Mouse (Mus musculus) C2C12 (cell line): ENCODE results near the gene Atp8a2.

Experiments
- CTCF ChIP-seq: IDR thresholded peaks from one replicate; pipeline ENCODE4 v1.5.1; 2011; ENCODE audit not compliant: control insufficient read depth, insufficient read depth, insufficient read length
- MAX ChIP-seq: IDR thresholded peaks from one replicate; pipeline ENCODE4 v1.6.1; 2011; ENCODE audit warnings: mild to moderate bottlenecking, control low read depth
- MYOG ChIP-seq: IDR thresholded peaks from one replicate; pipeline ENCODE4 v1.6.1; 2011; ENCODE audit not compliant: control insufficient read depth, insufficient read length; ENCODE audit errors: extremely low read depth
- USF1 ChIP-seq: IDR thresholded peaks from one replicate; pipeline ENCODE4 v1.6.1; 2011; ENCODE audit warnings: low read depth, mild to moderate bottlenecking, control low read depth, moderate library complexity

- no peak for TF ChIP-seq CTCF
- TF ChIP-seq MAX, result no peak
- TF ChIP-seq MYOG, result no peak
- no peak for TF ChIP-seq USF1
Observed at GRCm38 (mm10) chr14:59752401-59752800, 444.6 kb downstream of the Atp8a2 start.
